Mouse (Mus musculus) retina, embryonic 14.5 days (tissue): ENCODE measurements at regions not wholly inside any gene's neighbourhood (a gene's known extent, or its start where the extent isn't known, plus 50 kb on each side); places are given as distances from the start of the nearest gene placed in this dataset.

Experiments used
- DNase-seq: peaks from one replicate; pipeline ENCODE4 v3.0.0-alpha.2; 2015; ENCODE audit warnings: low spot score

- no peak for DNase-seq
These were observed 179.7 kb upstream of the Lpp start for GRCm38 (mm10) chr16:24213577-24213976.

DNA sequence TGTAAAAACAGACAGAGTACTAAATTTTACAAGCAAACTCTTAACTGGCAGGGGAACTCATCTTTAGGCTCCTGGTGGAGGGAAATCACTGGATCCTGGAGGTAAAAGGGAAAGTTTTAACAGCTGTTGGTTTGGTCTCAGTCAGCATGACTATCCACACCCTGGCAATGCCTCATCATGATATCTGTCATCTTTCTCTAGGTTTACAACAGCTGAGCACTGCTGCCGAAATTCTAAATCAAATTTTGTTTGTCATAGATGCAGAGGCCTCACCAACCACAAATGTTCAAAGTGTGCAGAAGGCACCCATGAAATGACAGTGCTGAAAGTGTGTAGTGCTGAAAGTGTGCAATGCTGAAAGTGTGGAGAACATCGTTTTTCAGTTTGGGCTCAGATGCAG, 180.6 kb upstream of the Lpp start:
- no peak for DNase-seq

DNA sequence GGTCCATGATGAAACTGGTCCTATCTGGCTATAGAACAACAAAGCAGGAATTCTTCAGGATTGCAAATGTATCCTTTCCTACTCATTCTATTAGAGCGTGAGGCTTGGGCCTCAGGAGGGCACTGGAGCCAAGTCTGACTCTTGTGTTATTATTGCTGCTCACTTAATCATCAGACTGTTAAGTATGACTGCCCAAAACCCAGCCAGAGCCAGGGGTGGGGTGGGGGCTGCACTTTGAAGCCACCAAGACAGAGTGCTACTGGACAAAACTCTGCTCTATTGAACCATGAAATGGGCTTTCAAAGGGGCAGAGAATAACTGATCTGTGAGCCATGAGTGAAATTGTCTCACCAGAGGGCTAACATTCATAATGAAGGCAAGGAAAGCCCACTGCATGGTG, 181.7 kb upstream of the Lpp start:
- DNase-seq: no peak

DNA sequence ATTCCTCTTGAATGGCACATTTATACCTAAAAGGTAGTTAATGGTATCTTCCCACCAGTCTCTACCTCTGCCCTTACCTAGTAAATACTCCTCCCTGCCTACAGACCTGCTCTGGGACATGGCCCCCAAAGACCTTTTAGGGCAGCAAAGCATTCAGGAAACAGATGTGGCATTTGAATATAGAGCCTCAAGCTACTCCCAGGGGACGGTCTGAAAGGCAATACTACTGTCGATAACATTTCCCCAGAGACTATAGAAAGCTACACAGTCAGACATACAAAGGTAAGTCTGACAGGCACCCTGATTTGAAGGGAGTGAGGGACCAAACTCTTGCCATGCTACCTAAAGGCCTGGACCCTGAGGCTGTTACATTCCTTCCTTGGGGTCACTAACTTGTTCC, 184.4 kb upstream of the Lpp start:
- no peak for DNase-seq

DNA sequence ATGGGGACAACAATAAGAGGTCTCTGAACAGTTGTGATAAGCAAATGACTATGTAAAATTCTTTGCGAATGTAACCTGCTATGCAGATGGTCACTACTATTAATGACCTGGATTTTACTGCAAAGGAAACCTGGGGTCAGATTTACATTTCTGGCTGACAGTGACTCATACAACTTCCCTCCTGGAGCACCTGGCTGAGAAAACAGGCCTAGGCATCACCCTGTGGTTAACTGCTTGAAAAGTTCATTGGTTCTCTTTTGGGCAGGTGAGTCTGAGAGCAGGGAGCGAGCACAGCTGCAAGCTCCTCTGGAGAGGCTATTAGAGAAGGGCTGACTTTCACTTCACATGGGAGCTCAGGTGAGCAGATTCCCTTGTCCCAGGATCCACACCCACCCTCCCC, 185.2 kb upstream of the Lpp start:
- DNase-seq: no peak

- no peak for DNase-seq
These were observed 186.3 kb upstream of the Lpp start for GRCm38 (mm10) chr16:24207056-24207455.

GRCm38 (mm10) chr16:24206461-24206861, 186.8 kb upstream of the Lpp start:
- DNase-seq: no peak

DNA sequence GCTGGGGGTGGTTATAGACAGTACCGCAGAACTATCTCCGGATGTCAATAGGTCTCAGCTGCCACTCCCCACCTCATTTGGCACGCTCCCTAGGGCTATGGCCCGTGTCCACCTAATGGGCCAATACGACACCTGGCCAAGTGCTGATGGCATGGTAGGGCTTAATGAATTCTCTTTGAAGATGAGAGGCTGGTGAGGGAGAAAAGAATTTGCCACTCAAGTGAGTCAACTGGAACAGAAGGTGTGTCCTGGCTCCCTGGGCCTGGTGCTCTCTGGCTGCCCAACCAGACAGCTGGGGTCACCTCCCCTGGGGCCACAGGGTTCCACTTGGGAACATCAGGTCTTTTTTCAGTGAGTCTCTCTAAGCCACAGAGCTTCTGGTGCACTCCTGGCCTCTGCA, 187.7 kb upstream of the Lpp start:
- DNase-seq: no peak

- DNase-seq: no peak
These were observed 189.1 kb upstream of the Lpp start for GRCm38 (mm10) chr16:24204064-24204730.

DNA sequence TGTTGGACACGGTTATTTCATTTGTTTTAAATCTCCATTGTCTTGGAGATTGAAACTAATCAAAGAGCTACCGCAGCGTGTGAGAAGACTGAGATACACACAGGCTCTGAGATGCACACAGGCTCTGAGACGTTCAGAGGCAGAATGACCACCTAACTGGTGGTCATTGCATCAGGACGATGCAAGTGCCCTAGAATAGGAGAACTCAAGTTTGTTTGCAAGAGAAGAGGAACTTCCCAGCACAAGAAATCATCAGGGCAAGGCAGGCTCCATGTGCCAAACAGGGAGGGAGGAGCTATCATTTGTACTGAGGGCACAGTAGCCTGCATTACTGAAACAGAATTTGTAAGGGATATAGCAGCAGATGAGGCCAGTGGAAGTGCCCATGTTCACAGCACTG, 190.7 kb upstream of the Lpp start:
- DNase-seq: no peak

DNA sequence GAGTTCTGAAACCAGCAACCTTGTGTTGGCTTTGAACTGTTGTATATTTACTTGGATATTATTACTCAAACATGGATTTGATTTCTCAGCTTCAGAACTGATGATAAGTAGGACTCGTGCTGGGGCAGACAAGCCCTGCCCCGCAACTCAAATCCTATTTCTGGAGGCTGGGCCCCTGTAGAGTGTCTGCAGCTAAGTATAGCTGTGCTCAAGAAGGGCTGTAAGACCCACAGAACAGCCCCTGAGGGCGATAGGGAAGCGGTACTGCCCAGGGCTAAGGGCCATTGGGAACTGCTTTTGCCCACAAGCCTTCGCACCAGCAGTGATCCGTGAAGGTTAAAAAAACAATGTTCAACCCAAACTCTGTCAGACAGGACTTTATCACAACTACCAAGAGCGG, 191.9 kb upstream of the Lpp start:
- DNase-seq: no peak

- DNase-seq: no peak
These were observed 193.1 kb upstream of the Lpp start for GRCm38 (mm10) chr16:24200200-24200599.

DNA sequence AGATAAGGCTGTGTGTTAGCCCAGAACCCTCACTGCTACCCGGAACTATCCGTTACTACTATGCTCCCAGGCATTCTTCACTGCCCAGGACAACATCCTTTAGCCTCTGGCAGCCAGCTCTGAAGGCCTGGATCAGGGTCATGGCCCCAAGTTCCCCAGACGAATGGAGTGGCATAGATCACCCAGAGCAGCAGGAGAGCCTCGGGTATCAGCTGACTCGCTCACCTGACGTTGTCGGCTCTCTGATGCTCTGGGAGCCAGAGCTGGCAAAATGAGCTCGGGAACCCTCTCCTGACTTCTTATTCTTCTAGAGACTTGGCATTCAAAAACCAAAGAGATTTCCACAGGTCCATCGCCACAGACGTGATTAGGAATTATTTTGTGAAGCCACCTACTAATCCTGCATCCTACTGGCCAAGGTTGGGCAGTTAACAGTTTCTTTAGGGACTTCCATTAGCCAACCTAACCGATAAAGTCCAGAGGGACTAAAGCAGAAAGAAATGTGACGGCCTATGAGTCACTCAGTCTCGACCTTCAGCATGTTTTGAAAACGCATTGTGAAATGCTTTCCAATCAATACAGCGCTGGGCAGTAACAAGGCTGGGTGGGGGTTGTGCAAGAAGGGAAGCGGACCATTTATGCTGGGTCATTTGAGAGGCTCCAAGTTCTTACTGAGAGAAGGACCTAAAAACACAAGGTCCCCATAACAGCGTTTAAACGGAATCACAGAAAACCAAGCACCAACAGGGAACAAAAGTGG, 193.7 kb upstream of the Lpp start:
- no peak for DNase-seq

- no peak for DNase-seq
These were observed 195.0 kb upstream of the Lpp start for GRCm38 (mm10) chr16:24198291-24198690.

DNA sequence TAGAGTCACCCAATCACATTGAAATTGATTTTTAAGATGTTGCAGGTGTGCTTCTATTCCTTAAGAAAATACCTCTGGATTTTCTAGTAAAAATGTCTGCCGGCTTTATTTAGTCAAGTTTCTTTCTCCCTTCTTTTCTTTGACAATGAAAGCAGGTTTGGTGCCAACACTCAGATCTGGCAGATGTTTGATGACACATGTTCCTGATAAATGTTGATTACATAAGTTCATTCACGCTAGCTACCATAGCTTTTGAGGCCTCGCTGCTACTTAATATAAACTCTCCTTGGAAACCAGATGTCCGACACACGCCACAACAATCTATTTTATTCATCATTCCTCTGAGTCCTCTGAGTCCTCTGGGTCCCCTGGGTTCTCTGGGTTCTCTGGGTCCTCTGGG, 195.7 kb upstream of the Lpp start:
- no peak for DNase-seq

DNA sequence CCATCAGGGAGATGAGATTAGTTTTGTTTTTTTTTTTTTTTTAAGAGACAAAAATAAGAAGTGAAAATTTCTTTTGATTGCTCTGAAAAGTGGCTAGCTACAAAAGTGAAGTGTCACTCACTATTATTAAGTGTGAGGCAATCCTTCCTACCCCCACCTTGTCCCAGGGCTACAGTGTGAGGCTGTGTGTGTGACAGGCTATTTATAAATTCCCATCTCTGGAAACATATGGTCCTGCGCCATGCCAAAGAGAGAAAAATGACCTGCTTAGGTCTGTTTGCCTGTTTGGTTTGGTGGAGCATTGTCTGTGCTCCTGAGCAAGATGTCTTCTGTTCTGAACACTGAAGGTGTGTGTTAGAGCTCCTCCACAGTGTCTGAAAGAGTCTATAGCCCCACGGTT, 199.4 kb upstream of the Lpp start:
- no peak for DNase-seq

GRCm38 (mm10) chr16:24193251-24193873, 199.9 kb upstream of the Lpp start:
- no peak for DNase-seq

- no peak for DNase-seq
These were observed 201.3 kb upstream of the Lpp start for GRCm38 (mm10) chr16:24192013-24192412.

- DNase-seq: no peak
These were observed 198.5 kb upstream of the Bcl6 start for GRCm38 (mm10) chr16:24187131-24187530.

DNA sequence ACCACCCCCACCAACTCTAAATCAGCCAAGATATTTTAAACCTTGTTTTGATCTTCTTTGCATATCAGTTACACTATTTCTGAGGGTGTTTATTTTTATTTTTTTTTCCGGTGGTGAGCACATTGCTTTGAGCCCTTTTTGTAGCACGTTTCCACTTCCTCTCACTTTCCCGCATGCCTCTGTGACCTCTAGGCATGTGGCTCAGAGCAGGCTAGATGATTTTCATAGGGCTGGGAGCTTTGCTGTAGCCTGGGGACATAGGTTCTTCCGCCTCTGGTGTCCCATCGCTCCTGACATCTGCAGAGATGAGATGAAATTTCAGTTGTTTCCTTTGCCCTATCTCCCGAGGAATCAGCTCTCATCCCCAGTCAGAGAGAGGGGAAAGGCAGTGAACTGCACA, 197.3 kb upstream of the Bcl6 start:
- DNase-seq: no peak

DNA sequence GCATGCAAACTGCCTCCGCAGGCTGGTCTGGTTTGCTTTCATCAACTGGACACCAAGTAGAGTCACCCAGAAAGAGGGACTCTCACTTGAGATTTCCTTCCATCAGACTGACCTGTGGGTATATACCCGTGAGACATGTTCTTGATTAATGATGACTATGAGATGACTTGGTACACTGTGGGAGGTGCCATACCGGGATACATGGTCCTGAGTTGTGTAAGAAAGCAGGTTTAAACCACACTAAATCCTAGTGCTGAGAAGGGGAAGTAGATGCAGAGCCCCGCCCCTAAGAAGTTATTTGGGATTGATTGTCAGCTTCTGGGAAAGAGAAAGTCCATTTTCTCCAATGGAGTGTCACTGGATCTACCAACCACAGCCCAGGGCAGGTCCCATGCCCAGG, 196.2 kb upstream of the Bcl6 start:
- DNase-seq: no peak

DNA sequence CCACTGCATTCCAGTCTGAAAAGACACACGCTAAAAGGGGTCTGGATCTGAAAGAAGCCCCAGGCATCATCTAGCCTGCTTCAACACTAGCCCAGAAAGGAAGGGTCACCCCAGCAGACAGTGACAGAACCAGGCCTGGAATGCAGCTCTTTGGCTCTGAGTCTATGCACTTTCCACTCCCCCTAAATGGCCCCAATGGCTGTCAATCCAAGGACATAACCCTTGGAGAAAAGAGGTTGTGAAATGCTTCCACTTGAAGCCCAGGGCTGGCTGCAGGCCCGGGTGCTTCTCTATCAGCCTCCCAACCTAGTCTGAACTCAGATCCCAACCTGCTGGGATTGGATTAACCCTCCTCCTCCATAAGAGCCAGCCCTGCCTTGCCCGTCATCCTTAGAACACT, 194.6 kb upstream of the Bcl6 start:
- no peak for DNase-seq

DNA sequence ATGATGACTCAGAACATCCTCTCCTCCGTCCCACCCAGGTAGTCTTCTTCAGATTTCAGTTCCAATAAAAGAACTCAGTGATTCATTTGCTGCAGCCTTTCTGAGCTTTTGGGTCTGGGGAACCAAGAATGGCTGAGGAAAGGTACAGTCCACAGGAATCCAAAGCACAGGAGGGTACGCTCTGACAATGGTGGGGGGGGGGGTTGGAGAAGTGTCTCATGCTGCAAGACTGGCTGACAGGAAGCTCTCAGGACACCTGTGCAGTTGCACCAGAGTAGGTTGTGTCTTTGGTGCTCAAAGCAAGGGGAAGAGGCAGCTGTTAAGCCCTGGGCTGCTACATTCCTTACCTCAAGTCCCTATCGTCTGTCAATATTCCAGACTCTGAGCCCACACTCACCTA, 192.7 kb upstream of the Bcl6 start:
- no peak for DNase-seq

GRCm38 (mm10) chr16:24180666-24181065, 192.0 kb upstream of the Bcl6 start:
- DNase-seq: no peak
